Mouse (Mus musculus): ENCODE measurements around the gene Lcn9.
"Not testable (repeated sequence)": the region's sequence is repeated elsewhere in the genome, so short reads cannot be mapped to it uniquely, and the experiment has no call there.

The Lcn9 gene

DNA sequence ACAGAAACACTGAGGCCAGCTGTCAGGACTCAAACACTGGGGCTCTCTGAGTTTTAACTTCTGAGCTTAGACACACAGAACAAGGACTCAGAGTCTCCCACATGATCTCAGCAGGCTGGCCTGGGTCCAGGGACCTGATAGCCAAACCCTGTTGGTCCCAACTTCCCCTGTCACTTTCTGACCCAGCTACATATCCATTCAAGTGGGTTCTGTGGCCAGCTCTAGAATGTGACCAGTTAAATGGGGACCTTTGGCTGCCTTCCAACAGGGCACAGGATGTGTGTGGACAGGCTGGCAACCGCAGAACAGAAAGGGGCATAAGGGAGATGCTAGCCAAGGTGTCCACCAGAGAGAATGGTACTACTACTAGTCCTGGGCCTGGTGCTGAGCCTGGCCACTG lies at the start of gene Lcn9:
Lcn9 (plus strand) TSS at position 348 of the 400 bp plus-strand sequence.
- no peak for DNase-seq (ENCODE audit: low read depth)

DNA sequence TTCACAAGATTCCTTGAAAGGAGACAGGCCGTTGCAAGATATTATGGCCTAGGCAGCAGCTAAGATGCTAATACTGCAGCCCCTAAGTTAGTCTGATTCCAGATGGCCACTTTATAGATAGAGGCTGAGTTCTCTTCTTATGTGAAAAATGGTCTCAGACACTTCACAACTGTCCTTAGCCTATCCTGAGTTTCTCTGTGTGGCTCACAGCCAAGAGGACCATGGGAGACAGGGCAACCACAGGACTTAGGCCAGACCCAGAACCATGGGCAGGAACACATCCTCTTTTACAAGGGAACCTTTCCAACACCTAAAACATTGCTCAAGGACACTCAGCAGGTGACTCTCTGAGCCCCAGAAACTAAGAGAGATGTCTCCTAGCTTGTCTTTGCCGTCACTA lies 49.4 kb upstream of the Lcn9 start:
- no peak for DNase-seq (ENCODE audit: low read depth)

DNA sequence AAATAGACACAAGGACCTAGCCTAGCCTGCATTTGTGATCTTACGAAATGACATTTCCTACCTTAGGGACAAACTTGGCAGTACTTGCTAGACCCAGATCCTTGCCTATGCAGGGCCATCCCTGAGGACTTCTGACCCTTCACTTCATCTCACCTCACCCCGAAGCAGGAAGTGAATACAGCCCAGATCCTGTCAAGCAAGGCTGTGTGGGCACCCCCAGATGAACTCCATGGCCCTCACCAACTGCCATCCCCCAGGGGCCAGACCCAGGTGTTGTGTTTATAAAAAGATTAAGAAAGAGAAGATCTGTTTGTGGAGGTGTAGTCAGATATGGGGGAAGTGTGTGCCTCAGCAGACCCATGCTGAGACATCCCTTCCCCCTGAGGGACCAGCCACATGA lies 48.3 kb upstream of the Lcn9 start:
- DNase-seq (ENCODE audit: low read depth): no peak

DNA sequence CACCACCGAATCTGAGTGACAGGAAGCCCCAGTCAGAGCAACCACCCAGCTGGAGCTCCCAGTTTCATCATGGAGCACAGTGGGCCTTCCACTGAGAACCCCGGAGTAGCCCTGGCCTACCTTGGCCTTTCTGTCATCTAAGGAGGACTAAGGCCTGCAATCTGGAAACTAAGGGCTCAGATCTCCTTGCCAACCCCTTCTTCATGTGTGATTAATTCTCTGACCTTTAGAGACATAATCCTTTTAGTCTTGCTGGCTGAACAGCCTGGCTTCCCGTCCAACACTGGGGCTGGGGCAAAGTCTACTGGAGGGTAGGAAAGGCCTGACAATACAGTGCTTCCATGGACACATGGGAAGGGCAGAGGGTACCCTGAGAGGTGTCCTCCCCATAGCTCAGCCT lies 47.0 kb upstream of the Lcn9 start:
- DNase-seq (ENCODE audit: low read depth): no peak

DNA sequence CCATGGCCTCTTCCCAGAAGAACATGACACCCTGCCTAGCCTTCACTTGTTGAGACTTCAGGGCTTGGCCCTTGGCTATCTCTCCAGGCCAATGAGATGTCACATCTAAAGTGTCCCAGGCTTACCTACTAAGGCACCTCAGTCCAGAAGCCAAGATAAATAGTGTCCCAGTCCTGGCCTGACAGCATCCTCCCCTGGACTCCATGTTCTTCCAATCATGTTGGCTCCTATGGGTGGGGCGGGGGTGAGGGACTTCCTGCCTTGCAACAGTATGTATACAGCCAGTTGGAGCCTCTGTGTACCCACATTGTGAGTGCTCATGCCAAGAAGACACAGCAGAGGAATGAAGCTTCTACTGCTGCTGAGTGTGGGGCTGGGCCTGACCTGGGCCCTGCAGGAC lies 46.2 kb upstream of the Lcn9 start, which contains the start of gene Lcn11:
Lcn11 (plus strand) TSS at position 301 of the 400 bp plus-strand sequence.
- no peak for DNase-seq (ENCODE audit: low read depth)

DNA sequence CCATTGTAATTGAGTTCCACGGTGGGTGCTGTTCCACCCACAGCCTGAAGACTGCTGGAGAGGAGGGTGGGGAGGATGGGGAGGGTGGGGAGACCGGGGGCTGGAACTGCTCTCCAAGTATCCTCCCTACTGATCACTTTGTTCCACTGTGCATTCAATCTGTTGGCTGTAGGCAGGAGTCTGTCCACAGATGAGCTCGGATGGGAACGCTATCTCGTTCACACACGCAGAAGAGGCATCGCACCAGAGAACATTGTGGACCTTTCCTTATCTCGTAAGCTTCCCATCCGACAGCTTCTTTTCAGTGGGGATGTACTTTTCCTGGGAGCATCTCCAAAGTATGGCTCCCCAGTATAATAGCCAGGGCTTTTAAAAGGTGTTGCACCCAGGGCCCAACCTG lies 43.9 kb upstream of the Lcn9 start:
- DNase-seq (ENCODE audit: low read depth): no peak

DNA sequence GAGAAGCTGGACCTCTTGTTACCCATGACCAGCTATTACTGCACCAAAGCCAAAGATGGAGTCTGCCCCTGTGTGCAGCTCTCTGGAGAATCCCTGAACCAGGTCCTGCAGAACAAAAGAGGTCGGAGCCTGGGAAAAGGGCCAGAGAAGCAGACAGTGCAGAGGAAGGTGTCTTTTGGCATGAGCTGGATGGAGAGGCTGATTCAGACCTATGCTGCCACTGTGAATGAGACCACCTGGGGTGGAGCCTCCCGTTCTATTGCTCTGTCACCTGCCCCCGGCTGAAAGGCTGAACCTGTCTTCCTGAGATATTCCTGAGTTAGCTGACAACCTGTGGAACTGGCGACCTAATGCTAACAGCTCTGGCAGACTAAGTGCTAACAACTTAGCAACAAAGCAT lies 42.0 kb upstream of the Lcn9 start:
- DNase-seq (ENCODE audit: low read depth): no peak

DNA sequence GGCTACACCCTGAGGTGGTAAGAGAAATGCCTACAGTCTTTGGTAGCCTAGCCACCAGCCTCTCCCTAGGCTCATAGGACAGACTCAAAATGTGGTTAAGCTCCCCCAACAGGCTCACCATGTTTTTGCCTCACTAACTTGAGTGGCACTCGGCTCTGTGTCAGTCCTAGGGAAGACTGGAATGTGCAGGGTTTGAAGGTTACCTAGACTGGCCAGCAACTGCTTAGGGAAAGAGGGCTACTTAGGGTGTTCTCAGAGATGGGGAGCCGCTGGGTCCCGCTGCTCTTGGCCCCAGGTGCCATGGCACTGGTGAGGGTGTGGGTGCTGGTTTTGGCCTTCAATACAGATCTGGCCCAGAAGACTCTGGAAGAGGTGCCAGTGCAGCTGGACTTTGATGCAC lies 41.0 kb upstream of the Lcn9 start, which contains the start of gene Gm13539:
Gm13539 (plus strand) TSS at position 301 of the 400 bp plus-strand sequence.
- DNase-seq (ENCODE audit: low read depth): no peak

DNA sequence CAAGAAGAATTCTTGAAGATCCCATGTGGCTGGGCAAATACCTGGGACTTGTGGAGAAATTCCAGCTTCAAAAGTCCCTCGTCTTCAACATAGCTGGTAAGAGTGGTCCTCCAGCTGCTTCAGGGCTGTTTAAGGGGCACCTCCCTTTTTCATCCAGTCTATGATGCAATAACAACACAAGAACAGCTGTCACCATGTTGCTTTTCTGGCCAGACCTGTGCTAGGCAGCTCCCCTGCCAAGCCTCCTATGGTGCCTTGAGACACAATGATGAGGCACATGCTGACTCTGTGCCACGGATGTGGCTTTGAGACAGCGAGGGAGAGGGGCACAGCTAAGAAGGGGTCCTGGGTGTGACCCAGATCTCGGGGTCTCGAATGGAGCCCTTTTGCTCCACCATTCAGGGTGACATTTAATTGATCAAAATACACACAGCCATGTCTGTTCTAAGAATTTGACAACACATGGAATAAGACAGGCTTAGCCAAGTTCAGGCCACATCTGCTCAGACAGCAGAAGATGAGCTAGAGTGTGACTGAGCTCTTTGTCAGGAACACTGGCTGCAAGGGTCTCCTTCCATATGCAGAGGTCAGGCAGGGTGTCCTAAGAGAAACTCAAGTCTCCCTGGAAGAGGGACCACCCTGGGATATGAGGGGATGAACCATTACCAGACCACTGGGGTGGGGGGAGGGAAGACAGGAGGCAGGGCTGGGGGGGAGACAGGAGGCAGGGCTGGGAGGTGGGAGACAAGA lies 37.2 kb upstream of the Lcn9 start:
- DNase-seq (ENCODE audit: low read depth): no peak

DNA sequence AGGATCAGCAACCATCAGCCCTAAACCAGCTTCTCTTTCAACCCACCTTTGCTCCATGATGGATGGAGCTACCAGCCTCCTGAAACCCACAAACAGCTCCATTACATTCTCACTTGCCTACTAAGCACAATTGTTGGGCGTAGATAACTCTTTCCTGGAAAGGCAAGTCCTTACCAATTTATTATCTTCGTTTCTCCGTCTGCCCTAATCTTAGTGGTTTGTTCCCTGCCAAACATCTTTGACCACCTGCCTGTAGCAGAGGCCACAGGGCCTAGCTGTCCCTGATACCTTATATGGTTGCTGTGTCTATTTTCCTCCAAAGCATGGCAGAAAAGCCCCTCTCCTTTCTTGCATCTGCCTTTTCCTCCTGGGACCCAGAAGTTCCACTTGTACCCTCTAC lies 33.9 kb upstream of the Lcn9 start:
- peak; percentile 10 for DNase-seq (ENCODE audit: low read depth)

DNA sequence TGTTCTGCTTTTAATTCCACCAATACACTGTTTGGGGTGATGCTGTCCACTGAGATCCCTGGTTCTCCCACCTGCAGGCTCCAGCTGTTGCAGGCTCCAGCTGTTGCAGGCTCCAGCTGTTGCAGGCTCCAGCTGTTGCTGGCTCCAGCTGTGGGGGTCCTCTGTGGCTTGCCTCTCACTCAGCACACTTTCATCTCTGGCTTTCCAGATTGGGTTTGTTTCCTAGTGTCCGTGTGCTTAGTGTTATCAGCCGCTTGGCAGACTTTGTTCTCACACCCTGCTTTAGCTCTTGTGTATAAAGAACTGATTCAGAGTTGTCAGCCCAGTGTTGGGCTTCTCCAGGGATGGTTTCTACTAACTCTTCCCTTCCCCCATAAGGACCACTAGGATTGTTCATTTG lies 25.3 kb upstream of the Lcn9 start:
- DNase-seq (ENCODE audit: low read depth): no peak

DNA sequence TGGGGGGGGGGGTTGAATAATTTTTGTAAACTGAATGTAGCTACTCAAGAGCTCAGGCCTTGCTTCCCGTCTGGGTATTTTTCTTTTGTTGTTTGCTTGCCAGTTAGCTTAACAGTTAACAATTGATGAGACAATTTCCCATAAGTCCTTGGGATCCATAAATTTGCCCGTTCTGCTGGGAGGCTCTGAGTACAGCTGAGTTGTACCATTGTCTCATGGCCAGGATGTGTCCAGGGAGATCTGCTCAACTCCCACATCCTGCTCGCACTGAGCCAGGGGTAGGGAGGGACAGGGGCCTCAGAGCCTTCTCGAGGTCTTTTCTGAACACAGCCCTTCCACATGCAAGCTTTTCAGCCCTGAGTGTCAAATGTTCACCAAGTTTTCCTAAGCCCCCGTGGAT lies 24.9 kb upstream of the Lcn9 start:
- no peak for DNase-seq (ENCODE audit: low read depth)

DNA sequence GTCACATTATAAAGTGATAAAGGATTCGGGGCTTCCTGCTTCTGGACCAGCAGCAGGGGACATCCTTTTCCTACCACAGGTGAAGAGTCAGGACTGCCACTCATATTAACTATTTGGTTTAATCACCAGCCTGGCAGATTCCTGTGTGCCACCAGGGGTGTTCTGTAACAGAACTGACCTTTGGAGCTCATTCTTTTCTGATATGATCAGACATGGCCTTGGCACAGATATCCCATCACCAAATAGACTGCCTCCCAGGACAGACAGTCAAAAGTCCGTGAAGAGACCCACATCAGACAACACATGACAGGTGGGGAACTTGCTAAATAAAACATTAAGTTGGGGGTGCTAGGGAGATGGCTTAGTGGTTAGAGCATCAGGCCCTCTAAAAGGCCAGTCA lies 11.2 kb upstream of the Lcn9 start:
- no peak for DNase-seq (ENCODE audit: low read depth)

DNA sequence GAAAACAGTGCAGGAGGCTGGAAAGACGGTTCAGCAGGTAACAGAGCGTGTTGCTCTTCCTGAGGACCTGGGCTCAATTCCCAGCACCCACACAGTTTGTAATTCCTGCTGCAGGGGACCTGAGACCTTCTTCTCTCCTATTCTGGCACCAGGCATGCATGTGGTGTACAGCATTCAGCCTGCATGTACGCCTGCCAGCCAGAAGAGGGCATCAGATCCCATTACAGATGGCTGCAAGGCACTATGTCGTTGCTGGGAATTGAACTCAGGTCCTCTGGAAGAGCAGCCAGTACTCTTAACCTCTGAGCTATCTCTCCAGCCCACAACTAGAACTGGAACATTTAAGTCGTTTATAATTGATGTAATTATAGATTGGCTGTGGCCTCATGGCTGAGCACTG lies 9.6 kb upstream of the Lcn9 start:
- no peak for DNase-seq (ENCODE audit: low read depth)

DNA sequence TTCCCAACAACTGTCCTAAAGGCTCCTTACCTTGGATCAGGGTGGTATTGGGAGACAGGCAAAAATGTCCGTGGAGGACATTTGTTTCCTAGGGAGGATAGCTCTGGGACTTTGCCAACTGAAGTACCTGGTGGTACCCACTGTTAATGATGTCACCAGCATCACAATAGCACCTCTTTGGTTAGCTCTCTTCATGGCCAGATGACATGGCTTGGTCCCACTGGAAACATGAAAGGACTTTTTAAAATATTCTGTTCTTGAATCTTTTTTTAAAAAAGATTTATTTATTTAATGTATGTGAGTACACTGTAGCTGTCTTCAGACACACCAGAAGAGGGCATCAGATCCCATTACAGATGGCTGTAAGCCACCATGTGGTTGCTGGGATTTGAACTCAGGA lies 7.2 kb upstream of the Lcn9 start, which contains the start of gene Glt6d1:
Glt6d1 (minus strand) TSS at position 101 of the 400 bp plus-strand sequence.
- DNase-seq (ENCODE audit: low read depth): not testable (repeated sequence)

DNA sequence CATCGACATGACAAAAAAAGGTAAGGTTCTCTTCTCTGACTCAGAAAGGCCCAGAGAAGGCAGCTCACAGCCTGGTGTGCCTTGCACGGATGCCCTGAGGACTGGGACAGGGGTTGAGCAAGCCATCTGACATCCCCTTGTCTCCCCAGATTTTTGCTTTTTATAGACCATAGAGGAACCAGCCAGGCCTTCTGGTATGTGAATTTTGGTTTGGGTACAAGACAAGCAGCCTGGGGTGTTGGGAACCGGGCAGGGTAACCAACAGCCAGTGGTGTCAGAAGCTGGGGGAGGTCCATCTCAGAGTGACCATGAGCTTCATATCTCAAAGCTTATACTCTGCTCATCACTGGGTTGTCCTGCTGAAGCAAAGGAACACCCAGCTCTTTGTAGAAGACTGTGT lies 1.8 kb downstream of the Lcn9 start:
- no peak for DNase-seq (ENCODE audit: low read depth)

DNA sequence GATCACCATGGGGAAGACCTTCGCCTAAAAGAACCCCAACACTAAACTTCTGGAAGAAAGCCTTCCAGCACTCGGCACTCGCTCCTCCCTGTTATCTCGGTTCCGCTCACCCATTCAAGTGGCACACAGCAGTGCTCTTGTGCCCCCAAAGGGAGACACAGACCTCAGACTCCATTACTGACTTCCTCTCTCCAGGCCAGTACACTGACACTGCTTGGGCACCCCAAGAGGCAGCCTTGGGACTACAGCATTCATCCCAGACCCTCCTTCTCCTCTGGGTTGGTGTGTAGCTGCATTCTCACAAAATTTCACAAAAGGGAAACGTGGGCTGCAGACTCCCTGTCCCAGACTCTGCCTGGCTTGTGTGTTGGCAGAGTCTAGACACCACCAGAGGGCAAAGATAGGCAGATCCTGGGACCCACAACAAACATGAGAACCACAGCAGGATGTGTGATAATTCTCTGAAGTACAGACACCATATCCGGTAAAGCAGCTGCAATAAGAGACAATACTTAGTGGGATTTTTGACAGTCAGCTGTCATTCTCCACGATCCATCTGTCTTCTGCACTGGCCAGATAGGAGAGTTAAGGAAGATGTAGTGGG lies 5.5 kb downstream of the Lcn9 start:
- no peak for DNase-seq (ENCODE audit: low read depth)

DNA sequence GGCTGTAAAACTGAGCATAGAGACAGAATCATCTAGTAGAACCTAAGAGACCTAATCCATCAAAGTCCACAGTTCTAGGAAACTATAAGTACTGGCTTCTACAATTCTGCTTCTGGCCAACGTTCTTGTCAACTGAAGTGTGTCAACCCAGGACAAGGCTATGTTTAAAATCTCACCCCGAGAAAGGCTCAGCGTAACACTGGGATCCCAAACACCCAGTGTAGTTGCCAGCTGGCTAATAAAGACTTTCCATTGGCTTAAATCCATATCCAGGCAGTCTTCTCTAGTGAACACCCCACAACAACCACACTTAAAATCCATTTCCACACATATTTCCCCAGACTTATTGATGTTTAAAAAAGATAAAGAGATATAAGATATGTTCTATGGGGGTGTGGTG lies 7.8 kb downstream of the Lcn9 start:
- DNase-seq (ENCODE audit: low read depth): no peak

DNA sequence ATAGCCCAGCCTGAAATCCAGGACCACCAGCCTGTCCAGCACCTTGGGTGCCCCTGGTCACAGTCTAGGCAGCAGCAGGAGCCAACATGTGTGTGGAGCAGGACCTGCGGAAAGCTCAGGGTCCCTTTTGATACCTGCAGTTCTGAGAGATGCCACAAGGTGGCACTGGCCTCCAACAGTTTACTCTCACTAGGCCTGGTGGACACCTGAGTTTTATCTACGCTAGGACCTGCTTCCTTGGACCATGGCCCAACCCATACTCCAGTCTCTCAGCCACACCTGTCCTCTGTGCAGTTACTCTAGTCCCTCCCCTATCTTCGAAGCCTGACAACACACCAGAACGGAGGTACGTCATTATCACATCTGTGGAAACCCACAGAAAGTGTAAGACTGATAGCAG lies 13.3 kb downstream of the Lcn9 start:
- DNase-seq (ENCODE audit: low read depth): peak; percentile 46

DNA sequence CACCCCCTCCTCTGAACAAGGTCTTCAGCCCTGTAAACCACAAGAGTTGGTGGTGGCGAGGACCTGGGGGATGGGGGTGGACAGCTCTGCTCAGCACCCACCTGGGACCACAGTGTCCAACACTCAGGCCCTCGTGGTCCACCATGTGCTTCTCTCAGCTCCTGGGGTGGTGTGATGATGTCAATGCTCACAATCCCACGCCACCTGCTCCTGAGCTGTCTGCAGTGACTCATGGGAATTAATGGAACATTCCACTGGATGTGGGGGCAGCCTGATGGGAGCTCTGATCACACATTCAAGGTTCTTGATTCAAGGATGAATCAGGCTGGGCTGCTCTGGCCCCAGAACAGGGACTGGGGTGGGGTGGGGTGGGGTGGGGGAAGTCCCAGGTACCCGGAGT lies 19.2 kb downstream of the Lcn9 start:
- no peak for DNase-seq (ENCODE audit: low read depth)

DNA sequence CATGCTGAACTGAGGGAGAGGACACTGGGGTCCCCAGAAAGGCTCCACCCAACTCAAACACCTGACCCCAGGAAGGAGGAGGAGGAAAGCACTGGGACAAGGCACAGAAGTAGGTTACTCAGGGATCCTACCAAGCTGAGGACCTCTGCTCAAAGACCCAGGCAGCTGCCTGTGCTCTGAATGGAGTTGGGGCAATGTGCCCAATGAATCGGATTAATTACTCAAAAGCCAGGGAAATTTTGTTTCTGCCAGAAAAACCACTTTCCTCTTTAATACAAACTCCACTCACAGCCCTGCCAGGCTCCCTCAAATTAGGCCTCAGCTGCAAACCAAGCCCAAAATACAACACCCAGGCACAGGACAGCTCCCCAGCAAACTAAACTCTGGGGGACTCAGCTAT lies 19.8 kb downstream of the Lcn9 start:
- no peak for DNase-seq (ENCODE audit: low read depth)

DNA sequence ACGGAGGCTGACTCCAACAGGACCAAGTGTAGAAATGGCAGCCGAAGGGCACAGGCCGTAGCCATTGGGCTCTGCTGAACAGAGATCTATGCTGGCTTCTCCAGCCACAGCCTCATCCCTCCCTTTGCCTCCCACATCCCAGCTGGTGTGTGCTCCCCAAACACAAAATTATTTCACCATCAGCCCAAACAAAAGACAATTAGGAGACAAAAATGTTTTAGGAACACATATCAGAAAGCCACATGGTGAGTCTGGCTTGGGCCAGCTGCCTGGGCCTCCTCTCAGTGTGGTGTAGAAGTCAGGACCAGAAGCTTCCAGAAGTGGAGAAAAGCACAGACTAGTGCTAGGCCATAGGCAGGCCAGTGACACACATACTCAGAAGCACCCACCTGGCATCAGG lies 21.1 kb downstream of the Lcn9 start:
- no peak for DNase-seq (ENCODE audit: low read depth)

DNA sequence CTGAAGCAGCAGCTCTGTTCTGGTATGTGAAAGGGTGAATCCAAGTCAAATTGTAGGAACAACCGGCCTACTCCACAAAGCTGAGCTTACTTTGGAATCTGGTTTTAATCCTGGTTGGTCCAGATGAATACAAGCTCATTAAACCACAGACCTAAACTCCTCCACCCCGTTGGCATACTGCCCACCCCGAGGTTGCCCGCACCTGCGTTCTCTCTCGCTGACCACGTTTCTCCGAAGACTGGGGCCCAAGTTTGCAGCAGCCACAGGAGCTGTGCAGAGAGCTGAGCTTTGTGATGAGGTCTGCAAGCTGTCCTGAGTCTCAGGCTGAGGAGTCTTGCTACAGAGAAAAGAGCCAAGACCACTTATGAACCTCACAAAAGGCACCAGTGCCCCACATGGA lies 23.6 kb downstream of the Lcn9 start:
- no peak for DNase-seq (ENCODE audit: low read depth)

DNA sequence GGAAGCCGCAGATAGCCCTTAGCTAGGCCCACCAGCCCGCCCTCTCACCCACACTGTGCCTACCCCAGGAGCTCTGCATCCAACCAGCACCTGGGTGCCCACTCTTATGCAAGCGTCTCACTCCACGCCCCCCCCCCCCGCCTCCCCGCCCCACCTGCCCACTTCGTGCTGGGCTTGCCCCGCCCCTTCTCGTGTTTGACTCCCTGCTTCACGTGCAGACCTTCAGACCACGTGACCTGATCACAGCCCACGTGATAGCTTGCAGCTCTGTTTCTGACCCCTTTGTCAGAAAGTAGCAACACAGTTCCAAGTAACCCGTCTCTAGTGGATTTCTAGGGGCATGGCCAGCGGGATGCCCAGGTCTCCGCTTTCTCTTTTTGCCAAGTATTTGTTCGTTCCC lies 24.3 kb downstream of the Lcn9 start, which contains the start of gene Sohlh1:
Sohlh1 (minus strand) TSS at position 23 of the 400 bp plus-strand sequence.
- DNase-seq (ENCODE audit: low read depth): no peak

Data from c-Kit-positive CD71-negative TER-119-negative erythroid progenitor cells, embryonic 14.5 days (primary cell).